Mouse (Mus musculus) thymus, adult 2 months (tissue): ENCODE data around the gene Gm21992.

Experiments used
- CTCF ChIP-seq: fragments of 200-500 bp; IDR thresholded peaks from 2 replicates; pipeline ENCODE4 v1.5.1; 2012; ENCODE audit warnings: mild to moderate bottlenecking, control low read depth, low read length, moderate library complexity, borderline replicate concordance; ENCODE audit not compliant: control insufficient read depth, poor library complexity, insufficient read depth; ENCODE audit errors: extremely low read depth
- POLR2A ChIP-seq: fragments of 200-500 bp; IDR thresholded peaks from 2 replicates; pipeline ENCODE4 v1.6.1; 2012; ENCODE audit warnings: mild to moderate bottlenecking, low read length, control low read depth, moderate library complexity; ENCODE audit not compliant: control insufficient read depth, poor library complexity, insufficient read depth; ENCODE audit errors: extremely low read depth

DNA sequence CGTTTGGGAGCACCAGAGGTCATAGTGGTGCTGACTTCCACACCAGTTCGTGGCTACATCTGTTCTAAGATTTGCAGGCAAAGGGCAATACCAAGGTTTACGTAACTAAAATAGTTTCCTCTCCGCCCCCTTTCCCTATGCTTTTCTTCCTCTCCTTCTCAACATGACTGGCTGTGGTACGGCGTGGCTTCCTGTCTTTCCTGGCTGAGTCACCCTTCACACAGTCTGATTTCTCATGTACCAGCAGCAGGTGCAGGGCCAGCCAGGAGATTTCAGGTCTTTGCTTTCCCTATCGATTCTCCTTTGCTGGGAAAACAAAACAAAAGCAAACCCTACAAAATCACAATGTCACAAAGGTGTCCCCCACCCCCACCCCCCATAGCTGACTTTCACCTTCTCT, 110.2 kb downstream of the Gm21992 start:
- TF ChIP-seq CTCF (no peak), POLR2A (no peak)
